Mouse (Mus musculus) hindlimb bud, embryonic 11.5 days (tissue): ENCODE measurements around the gene Dgke.
"Not testable (repeated sequence)": the region's sequence is repeated elsewhere in the genome, so short reads cannot be mapped to it uniquely, and the experiment has no call there.

ENCODE experiments used
- DNase-seq: peaks from one replicate; pipeline ENCODE4 v3.0.0-alpha.2; 2012; ENCODE audit warnings: low read depth, low spot score; ENCODE audit errors: extremely low spot score

Dgke gene

GRCm38 (mm10) chr11:89005473-89005872 lies 61.2 kb downstream of the Dgke start:
- DNase-seq: no peak

DNA sequence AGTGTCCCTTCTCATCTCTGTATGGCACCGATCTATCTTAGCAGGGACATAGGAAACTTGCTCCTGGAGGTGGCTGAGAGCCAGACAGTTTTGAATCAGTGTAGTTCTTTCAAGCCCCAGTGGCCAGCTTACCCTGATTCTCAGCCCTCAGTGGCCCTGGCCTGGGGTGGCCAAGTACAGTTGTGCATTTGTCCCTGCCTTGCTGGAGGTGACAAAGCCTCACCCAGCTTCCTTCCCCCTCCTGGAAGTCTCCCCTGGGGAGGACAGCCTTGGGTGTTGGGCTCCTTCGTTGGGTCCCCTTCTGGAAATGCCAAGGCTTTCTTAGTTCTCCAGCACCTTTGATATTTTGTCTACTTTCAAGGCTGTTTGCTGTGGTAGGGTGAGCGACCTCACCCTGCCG lies 62.9 kb downstream of the Dgke start:
- no peak for DNase-seq

DNA sequence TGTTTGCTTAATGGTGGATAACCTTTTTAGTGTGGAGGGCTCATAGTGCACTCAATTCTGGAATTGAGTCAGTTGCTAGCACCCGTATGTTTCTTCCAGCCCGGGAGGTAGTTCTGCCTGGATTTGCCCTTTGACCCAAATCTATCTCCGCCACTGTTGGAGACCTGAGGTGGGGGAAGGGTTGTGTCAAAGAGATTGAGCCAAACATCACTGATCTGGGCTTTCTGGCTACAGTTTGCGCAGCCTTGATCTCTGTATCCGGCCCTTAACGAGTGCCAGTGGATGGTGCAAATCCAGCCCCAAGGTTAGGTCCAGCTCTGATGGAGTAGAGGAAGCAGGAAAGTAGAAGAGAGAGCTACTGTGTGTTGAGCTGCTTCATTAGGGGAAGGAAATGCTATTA lies 63.6 kb downstream of the Dgke start:
- no peak for DNase-seq

- no peak for DNase-seq
These were observed 64.0 kb downstream of the Dgke start for GRCm38 (mm10) chr11:89002621-89003020.

GRCm38 (mm10) chr11:89002068-89002467 lies 64.6 kb downstream of the Dgke start:
- no peak for DNase-seq

- DNase-seq: no peak
These were observed 65.1 kb downstream of the Dgke start for GRCm38 (mm10) chr11:89001569-89001968.

DNA sequence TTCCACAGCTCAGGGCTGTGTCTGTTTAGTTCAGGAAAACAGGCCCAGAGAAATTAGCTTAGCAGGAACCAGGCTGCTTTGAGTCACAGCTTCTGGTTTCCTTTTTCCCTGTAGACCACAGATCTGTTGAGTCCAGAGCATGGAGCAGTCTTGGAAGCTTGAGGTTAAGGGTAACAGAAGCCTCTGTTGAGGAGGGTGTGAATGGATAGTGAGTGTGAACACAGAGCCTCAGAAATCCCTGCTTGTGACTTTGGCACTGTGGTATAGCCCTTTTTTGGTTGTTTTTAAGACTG lies 66.2 kb downstream of the Dgke start:
- DNase-seq: no peak

DNA sequence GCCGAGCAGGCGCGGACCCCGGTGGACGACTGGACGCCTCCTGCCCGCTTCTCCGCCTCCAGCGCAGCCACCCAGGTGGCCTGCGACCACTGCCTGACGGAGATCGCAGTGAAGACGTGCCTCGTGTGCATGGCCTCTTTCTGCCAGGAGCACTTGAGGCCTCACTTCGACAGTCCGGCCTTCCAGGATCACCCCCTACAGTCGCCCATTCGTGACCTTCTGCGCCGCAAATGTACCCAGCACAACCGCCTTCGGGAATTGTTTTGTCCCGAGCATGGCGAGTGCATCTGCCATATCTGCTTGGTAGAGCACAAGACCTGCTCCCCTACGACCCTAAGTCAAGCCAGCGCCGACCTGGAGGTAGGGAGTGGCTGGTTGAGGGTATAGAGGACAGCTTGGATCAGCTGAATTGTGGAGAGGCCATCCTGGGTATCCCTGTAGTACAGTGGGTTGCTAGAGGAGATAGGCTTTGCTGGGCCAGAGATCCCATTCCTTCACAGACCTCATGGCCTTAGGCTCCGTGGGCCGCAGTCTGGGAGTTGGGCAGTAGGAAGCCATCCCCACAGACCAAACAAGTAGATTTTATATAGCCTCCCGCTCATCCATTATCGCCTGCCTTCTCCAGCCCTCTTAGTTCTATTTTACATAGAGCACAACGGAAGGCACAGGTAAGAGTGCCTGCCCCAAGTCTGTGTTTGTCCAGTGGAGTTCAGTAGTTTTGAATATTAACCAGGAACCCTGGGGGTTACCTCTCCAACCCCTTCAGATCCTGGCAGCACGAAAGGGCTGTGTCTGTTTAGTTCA lies 66.7 kb downstream of the Dgke start:
- no peak for DNase-seq

DNA sequence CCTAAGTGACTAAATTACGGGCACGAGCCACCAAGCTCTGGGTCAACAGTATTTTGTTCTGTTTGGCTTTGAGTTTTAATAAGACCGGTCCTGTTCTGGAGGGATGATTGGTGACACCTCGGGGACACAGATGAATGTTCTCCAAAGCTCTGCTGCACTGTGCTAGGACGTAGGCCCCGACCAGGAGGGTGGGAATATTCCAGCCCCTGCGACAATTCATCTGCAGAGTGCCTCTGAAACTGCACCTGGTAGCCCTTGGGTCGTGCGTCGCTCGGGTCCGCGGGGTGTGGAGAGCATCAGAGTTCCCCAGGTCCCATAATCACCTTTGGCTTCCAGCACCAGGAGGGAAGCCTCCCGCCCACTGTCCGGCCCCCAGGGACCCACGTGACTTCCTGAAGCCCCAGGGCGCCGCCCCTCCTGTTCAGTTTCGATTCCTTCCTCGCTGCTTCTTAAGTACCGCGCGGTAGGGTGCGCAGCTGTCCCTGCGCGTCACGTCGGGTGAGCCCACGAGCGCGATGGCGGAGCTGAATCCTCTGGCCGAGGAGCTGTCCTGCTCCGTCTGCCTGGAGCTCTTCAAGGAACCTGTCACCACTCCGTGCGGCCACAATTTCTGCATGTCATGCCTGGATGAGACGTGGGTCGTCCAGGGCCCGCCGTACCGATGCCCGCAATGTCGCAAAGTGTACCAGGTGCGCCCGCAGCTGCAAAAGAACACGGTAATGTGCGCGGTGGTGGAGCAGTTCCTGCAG lies 67.5 kb downstream of the Dgke start, which contains the start of gene Trim25:
Trim25 (plus strand) TSS at position 403 of the 749 bp plus-strand sequence.
- DNase-seq: no peak

GRCm38 (mm10) chr11:88998406-88998805 lies 68.2 kb downstream of the Dgke start:
- DNase-seq: no peak

GRCm38 (mm10) chr11:88997343-88997742 lies 69.3 kb downstream of the Dgke start:
- not testable (repeated sequence) for DNase-seq

DNA sequence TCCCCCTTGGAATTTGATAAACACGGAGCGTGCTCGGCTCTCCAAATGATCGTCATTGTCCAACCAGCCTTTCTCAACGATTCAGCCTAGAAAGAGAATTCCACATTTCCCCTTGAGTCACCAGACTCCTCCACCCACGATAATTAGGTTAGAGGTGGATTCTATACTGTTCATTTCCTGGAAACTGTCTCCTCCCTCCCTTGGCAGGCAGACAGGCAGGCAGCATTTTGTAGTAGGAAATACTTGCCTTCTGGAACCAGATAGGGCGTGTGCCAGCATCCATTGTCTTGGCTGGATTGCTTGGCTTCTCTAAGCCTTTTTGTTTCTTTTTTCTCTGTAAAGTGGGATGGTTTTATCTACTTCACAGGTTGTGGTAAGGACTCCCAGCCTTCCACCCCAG lies 70.2 kb downstream of the Dgke start:
- DNase-seq: no peak

DNA sequence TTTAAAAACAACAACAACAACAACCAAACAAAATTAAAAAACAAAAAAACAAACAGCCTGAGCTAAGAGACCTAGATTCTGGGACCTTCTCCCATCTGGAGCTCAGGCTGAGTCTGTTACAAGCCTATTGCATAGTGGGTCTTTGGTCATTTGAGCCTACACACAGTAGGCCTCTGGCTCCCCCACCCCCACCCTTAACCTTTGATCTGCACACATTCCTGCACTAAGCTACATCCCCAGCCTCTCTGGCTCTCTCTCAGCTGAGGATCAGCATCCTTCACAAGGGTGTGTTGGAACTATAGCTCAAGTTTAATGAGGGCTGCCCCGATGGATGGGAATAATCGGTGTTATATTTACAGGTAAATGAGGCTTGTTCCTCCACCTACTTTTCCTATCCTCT lies 71.0 kb downstream of the Dgke start:
- DNase-seq: no peak

DNA sequence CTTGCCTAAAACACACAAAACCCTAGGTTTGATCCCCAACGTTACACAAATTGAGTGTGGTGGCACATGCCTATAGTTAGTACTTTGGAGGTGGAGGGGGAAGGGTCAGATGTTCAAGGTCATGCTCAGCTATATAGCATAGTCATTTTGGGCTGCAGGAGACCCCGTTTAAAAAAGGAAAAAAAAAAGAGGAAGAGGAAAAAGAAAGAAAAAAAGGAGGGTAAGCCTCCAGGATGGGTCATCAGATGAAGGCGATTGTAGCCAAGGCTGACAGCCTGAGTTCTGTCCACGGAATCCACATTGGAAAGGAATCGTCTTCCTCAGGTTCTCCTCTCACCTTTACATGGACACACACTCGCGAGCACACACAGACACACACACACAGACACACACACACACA lies 72.2 kb downstream of the Dgke start:
- no peak for DNase-seq

GRCm38 (mm10) chr11:88993625-88994024 lies 73.0 kb downstream of the Dgke start:
- no peak for DNase-seq

DNA sequence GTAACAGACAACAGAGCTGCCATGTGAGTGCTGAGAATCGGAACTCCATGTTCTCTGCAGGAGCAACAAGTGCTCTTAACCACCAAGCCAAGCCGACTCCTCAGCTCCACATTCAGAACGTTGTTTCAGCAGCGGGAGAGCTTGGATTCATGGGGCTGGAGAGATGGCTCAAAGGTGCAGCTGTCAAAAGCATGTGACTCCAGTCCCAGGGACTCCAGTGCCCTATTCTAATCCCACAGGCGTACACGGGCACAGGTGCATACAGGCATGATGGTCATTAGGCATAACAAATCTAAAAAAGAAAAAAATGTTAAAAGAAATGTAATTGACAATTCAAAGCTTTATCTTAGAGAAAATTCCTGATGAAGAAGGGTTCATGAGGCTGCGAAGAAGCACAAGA lies 73.5 kb downstream of the Dgke start:
- no peak for DNase-seq

- DNase-seq: no peak
These were observed 77.1 kb downstream of the Dgke start for GRCm38 (mm10) chr11:88989530-88989929.

DNA sequence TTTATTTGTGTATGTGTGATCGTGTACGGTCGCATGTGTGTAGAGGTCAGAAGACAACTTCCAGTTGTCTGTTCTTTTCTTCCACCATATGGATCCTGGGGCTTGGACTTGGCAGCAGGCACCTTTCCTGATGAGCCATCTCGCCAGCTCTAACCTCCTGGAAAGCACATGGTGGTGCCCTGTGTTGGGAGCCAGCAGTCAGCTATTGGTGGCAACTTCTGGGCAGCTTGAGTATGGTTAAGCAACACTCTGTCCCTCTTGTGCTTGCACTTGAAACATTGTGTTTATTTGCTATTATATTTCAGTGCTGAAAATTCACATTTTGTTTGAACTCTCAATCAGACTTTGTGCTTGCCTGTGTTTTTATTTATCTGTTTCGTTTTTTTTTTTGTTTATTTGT lies 77.7 kb downstream of the Dgke start:
- no peak for DNase-seq

DNA sequence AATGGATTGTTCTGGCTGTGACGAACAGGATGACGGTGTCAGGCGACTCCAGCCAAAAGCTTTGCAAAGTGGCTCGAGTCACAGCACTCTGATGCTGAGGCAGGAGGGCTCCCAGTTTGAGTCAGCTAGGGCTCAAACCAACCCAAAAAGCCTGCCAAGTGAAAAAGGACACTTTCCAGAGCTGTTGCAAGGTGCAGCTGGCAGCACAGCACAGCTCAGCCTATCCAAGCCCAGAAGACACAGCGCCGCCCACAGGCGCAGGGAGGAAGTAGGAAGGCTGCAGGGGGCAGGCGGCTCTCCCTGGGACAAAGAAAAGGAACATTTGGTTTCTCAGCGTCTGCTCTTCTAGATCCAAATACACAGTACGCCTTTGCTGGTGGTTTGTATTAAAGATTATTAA lies 80.0 kb downstream of the Dgke start:
- no peak for DNase-seq
